Mouse (Mus musculus) stomach, postnatal 0 days (tissue): ENCODE measurements around the gene Psmd3.

ENCODE experiments used
- CTCF ChIP-seq: IDR thresholded peaks from 2 replicates; pipeline ENCODE4 v1.5.1; 2016; ENCODE audit warnings: antibody characterized with exemption, low read depth, mild to moderate bottlenecking, moderate library complexity
- EP300 ChIP-seq: optimal IDR thresholded peaks from 2 replicates; pipeline ENCODE3; 2016; ENCODE audit warnings: antibody characterized with exemption

DNA sequence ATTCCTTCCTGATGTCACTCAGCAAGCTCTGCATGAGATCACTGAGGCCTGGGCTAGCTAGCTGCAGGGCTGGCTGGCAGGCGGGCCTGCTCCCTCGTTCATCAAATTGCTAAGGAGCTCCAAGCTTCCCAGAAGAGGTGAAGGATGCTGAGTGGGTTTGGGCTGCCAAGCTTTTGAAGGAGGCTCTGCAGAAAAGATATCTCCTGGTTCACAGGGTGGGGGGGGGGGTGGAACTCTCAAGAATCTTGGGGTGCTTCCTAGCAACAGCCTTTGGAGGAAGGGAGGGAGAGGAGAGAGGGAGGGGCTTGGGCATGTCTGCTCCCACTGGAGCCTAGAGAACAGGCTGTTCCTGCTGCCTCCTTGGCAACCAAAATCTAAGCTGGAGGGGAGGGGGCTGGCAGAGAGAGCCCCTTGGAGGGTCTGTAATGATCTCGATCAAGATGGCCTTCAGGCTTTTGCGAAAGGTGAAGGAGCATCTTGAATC lies 56.1 kb downstream of the Psmd3 start:
- TF ChIP-seq CTCF: no peak
- no peak for TF ChIP-seq EP300
